Mouse (Mus musculus) stomach, postnatal 0 days (tissue): Measurements from ENCODE around the gene Htra1. TPM values are rescaled to one million over a fixed set of nuclear protein-coding genes. Genes with fewer than 3 reads are reported as not detected.

Source experiments
- ATAC-seq: fragments of 200-750 bp; cut with Nextera tagmentation; 2 replicates; pipeline ENCODE4 v1.8.0; 2017; ENCODE audit not compliant: low FRiP score, low TSS enrichment
- DNase-seq: peaks from one replicate; pipeline ENCODE4 v3.0.0-alpha.2; 2016; ENCODE audit warnings: low spot score
- H3K27ac ChIP-seq: fragments of 300-500 bp; sonication (generic); replicated peaks from 2 replicates; pipeline ENCODE4 v1.5.1; 2014; ENCODE audit warnings: mild to moderate bottlenecking, control low read depth
- H3K27me3 ChIP-seq: fragments of 300-500 bp; sonication (generic); 2 replicates; pipeline ENCODE4 v1.6.1; 2014; ENCODE audit warnings: low read length; ENCODE audit not compliant: control insufficient read depth, insufficient read depth
- H3K36me3 ChIP-seq: fragments of 300-500 bp; sonication (generic); 2 replicates; pipeline ENCODE4 v1.6.1; 2014; ENCODE audit warnings: low read length, mixed read lengths; ENCODE audit not compliant: control insufficient read depth, insufficient read depth
- H3K4me1 ChIP-seq: fragments of 300-500 bp; sonication (generic); replicated peaks from 2 replicates; pipeline ENCODE4 v1.6.1; 2014; ENCODE audit warnings: antibody characterized with exemption; ENCODE audit not compliant: control insufficient read depth, insufficient read depth
- H3K4me2 ChIP-seq: fragments of 300-500 bp; sonication (generic); replicated peaks from 2 replicates; pipeline ENCODE4 v1.6.1; 2014; ENCODE audit warnings: low read depth, mild to moderate bottlenecking, control low read depth, moderate library complexity
- H3K4me3 ChIP-seq: fragments of 300-500 bp; sonication (generic); 2 replicates; pipeline ENCODE4 v1.5.1; 2014; ENCODE audit warnings: low read depth, low read length, control low read depth
- H3K9ac ChIP-seq: fragments of 300-500 bp; sonication (generic); 2 replicates; pipeline ENCODE4 v1.6.1; 2014; ENCODE audit warnings: mild to moderate bottlenecking, low read length, control low read depth, mixed read lengths
- H3K9me3 ChIP-seq: fragments of 300-500 bp; sonication (generic); 2 replicates; pipeline ENCODE4 v1.6.1; 2016; ENCODE audit warnings: low read length; ENCODE audit not compliant: control insufficient read depth
- CTCF ChIP-seq: IDR thresholded peaks from 2 replicates; pipeline ENCODE4 v1.5.1; 2016; ENCODE audit warnings: antibody characterized with exemption, low read depth, mild to moderate bottlenecking, moderate library complexity
- EP300 ChIP-seq: optimal IDR thresholded peaks from 2 replicates; pipeline ENCODE3; 2016; ENCODE audit warnings: antibody characterized with exemption
- WGBS: fragments of 180-500 bp; shearing (Covaris S2); extraction: QIAGEN DNeasy Blood & Tissue Kit; methylation state at CpG from one replicate; pipeline ENCODE4 v1.1.7; 2014; 5-methylcytosine and 5-hydroxymethylcytosine counted together
- microRNA-seq: library from miRNA; unstranded; fragments of <30 nt; microRNA quantifications from one replicate; pipeline ENCODE4, GENCODE M21; 2016
- polyA plus RNA-seq: library from polyadenylated mRNA; unstranded; fragments of >200 nt; fragmentation: Nextera tagmentation; extraction: Ambion mirVana; gene quantifications from 2 replicates; pipeline ENCODE4 v1.2.1, GENCODE M21; 2015

The Htra1 gene
- polyA plus RNA-seq, 1 experiment from 2014 or later, result 51.6 TPM

GRCm38 (mm10) chr7:131027557-131027956 is 91.6 kb downstream of the Htra1 start:
- no peak for TF ChIP-seq CTCF
- no peak for TF ChIP-seq EP300
- ATAC-seq (peak; percentile 90), DNase-seq (peak; percentile 62)
- Histone ChIP-seq H3K4me1 (no peaks in the 10 kb centered on the region), H3K9ac (no peak overlapping the region), H3K27me3 (no peaks in the 10 kb centered on the region), H3K36me3 (no peaks in the 10 kb centered on the region), H3K27ac (peak overlapping the region; percentile 56; the same call in 1 of the 2 replicates), H3K9me3 (no peaks in the 10 kb centered on the region), H3K4me2 (no peak overlapping the region), H3K4me3 (no peak overlapping the region)
- WGBS, result 62% methylated on average over 1 of the region's 1 CpGs

GRCm38 (mm10) chr7:131031755-131032154 is 95.8 kb downstream of the Htra1 start, which contains the start of gene Dmbt1:
Gene Dmbt1, plus strand, starts transcription at chr7:131032053.
- Histone ChIP-seq H3K9me3 (no peaks in the 10 kb centered on the region), H3K27ac (peak within 1 kb of the TSS; percentile 61), H3K36me3 (no peaks in the 10 kb centered on the region), H3K4me2 (peak within 1 kb of the TSS; percentile 29), H3K27me3 (no peaks in the 10 kb centered on the region), H3K4me3 (peak within 1 kb of the TSS; percentile 4; the same call in 1 of the 2 replicates), H3K9ac (peak within 1 kb of the TSS; percentile 27; the same call in 1 of the 2 replicates), H3K4me1 (no peaks in the 10 kb centered on the region)
- 55% methylated on average over 5 of the region's 5 CpGs for WGBS
- DNase-seq, result no peak
- ATAC-seq, result peak; percentile 51
- TF ChIP-seq CTCF (no peak), EP300 (no peak)

Small RNA genes within 50 kb of the gene (microRNA-seq; reads per million reads assigned to microRNA genes)
- gene Mir7061, result not detected

Other genes starting within 250 kb of the Htra1 start
- gene Btbd16, start 162.0 kb upstream of the Htra1 start, polyA plus RNA-seq, result 0.05 TPM in 1 of 2 replicates, not detected in the other
- gene Plekha1, start 70.4 kb upstream of the Htra1 start, polyA plus RNA-seq, result 32.1 and 34.1 TPM in 2 replicates
- gene Dmbt1, start 95.9 kb downstream of the Htra1 start, polyA plus RNA-seq, result 167 and 174 TPM in 2 replicates
- gene 4933402N03Rik, start 210.2 kb downstream of the Htra1 start, polyA plus RNA-seq, result not detected in 2 replicates
- 0.06 TPM in 1 of 2 replicates, not detected in the other for gene 5430419D17Rik, start 238.3 kb downstream of the Htra1 start, polyA plus RNA-seq